In the genomic region with DNA sequence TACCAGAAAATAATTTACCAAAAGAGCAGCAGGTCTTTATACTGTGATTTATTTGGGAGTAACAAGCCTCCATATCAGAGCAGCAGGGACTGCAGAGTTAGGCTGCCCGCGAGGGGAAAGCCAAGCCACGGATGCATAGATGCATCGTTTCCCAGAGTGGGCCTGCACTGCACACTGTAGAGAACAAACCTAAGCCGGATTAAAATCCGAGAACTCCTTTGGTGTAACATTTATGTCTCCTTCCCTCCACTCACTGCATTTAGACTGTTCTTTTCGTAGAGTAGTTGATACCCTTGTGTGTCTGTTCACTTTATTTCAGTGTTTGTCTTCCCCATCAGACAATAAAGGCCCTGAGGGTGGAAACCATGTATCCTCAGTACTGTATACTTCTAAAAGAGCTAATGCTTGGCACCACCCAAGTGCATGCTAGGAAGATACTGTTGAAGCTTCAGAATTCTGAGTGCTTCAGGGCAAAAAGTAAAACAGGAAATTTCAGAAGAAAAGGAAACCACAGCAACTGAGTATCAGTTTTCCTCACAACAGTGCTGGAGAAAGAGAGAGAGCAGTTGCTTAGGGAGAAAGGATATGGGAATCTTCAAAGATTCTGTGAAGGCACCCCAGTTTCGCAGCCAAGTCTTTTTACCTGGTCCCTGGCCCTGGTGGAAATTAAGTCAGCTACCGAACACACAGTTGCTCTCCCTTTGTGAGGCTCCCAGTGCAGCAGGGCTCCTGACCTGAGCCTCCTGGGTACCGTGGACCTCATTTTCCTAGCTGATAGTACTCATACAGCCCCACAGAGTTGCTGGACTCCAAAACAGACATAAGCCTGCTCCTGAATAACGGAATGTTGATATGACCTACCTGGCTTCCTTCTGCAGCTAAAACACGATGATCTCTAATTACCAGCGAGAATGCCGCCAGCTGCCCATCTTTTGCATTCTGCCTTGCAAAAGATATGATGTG, we compare ENCODE assay signal across 14 mouse cellular contexts.
A peak's percentile ranks its signal among the peaks of the same experiment; 100 is the strongest.
DNase-seq lines count a peak whose midpoint lies in the region; ATAC-seq lines count a peak whose summit lies in the region.
"Had no signal": no experiment of that assay in that cellular context is flagged by ENCODE, and none has a peak within 500 bp of the region (broad histone marks: within the 10 kb centered on the region; RNA-seq: fewer than 3 reads in every experiment).

No protein-coding gene starts in this region.

- WGBS in hindbrain, embryonic 13.5 days, result 70% methylated on average over 14 of the region's 14 CpGs
- WGBS in hindbrain, embryonic 10.5 days, result 82% methylated on average over 14 of the region's 14 CpGs
- WGBS in embryonic facial prominence, embryonic 14.5 days, result 47% methylated on average over 14 of the region's 14 CpGs
- 68% methylated on average over 14 of the region's 14 CpGs for WGBS in limb, embryonic 11.5 days
- WGBS in midbrain, embryonic 16.5 days, result 50% methylated on average over 14 of the region's 14 CpGs
- whole genome bisulfite sequencing in forebrain, embryonic 11.5 days, result 69% methylated on average over 14 of the region's 14 CpGs

- H3K9me3 ChIP-seq in hindbrain, embryonic 13.5 days, result no peaks in the 10 kb centered on the region
- no peaks in the 10 kb centered on the region for H3K9me3 ChIP-seq in hindbrain, embryonic 10.5 days
- H3K9me3 ChIP-seq in embryonic facial prominence, embryonic 14.5 days (ENCODE audit: control insufficient read depth, low read length), result no peaks in the 10 kb centered on the region
- H3K9me3 ChIP-seq in limb, embryonic 11.5 days (ENCODE audit: control insufficient read depth, low read length), result no peaks in the 10 kb centered on the region
- H3K9me3 ChIP-seq in midbrain, embryonic 16.5 days (replicated peaks; ENCODE audit: control insufficient read depth, low read length, poor library complexity, severe bottlenecking), result no peaks in the 10 kb centered on the region
- H3K9me3 ChIP-seq in forebrain, embryonic 11.5 days (ENCODE audit: control insufficient read depth, low read length), result no peaks in the 10 kb centered on the region
- H3K9me3 ChIP-seq: liver, embryonic 15.5 days had no signal

- no peak for ATAC-seq in hindbrain, embryonic 13.5 days (ENCODE audit: low FRiP score)
- no peak for ATAC-seq in embryonic facial prominence, embryonic 14.5 days (ENCODE audit: low read depth)
- ATAC-seq in limb, embryonic 11.5 days (ENCODE audit: insufficient number of reproducible peaks, low FRiP score, low TSS enrichment, low read depth), result no peak
- ATAC-seq in midbrain, embryonic 16.5 days, result peak; percentile 57
- no peak for ATAC-seq in forebrain, embryonic 11.5 days (replicated peaks; ENCODE audit: low FRiP score)

- H3K9ac ChIP-seq in hindbrain, embryonic 13.5 days, result peak overlapping the region; percentile 51
- H3K9ac ChIP-seq in embryonic facial prominence, embryonic 14.5 days (ENCODE audit: low read depth, low read length), result peak overlapping the region; percentile 54
- no peak overlapping the region for H3K9ac ChIP-seq in limb, embryonic 11.5 days (ENCODE audit: low read length)
- H3K9ac ChIP-seq in midbrain, embryonic 16.5 days (ENCODE audit: low read depth, low read length), result 0 out of 2 replicates have a peak overlapping the region, but pooled peaks have one; percentile 18
- no peak overlapping the region for H3K9ac ChIP-seq in forebrain, embryonic 11.5 days (ENCODE audit: low read length)
- H3K9ac ChIP-seq: liver, embryonic 15.5 days had no signal

- H3K4me3 ChIP-seq in hindbrain, embryonic 13.5 days, result no peak overlapping the region
- H3K4me3 ChIP-seq in hindbrain, embryonic 10.5 days, result no peak overlapping the region
- no peak overlapping the region for H3K4me3 ChIP-seq in embryonic facial prominence, embryonic 14.5 days (ENCODE audit: low read depth, low read length)
- no peak overlapping the region for H3K4me3 ChIP-seq in limb, embryonic 11.5 days (ENCODE audit: low read depth, low read length)
- no peak overlapping the region for H3K4me3 ChIP-seq in midbrain, embryonic 16.5 days (ENCODE audit: low read depth, low read length)
- no peak overlapping the region for H3K4me3 ChIP-seq in forebrain, embryonic 11.5 days (ENCODE audit: low read depth, low read length)
- H3K4me3 ChIP-seq: liver, embryonic 15.5 days had no signal

- peak overlapping the region; percentile 84 for H3K27ac ChIP-seq in hindbrain, embryonic 13.5 days
- no peak overlapping the region for H3K27ac ChIP-seq in hindbrain, embryonic 10.5 days
- peak overlapping the region; percentile 82 for H3K27ac ChIP-seq in embryonic facial prominence, embryonic 14.5 days (replicated peaks; ENCODE audit: low read depth, low read length)
- H3K27ac ChIP-seq in limb, embryonic 11.5 days (replicated peaks; ENCODE audit: low read depth, low read length), result peak overlapping the region; percentile 66
- H3K27ac ChIP-seq in midbrain, embryonic 16.5 days (ENCODE audit: low read length), result peak overlapping the region; percentile 10
- H3K27ac ChIP-seq in forebrain, embryonic 11.5 days (ENCODE audit: low read depth, low read length), result no peak overlapping the region
- H3K27ac ChIP-seq: liver, embryonic 15.5 days; macrophage had no signal

- peak overlapping the region; percentile 0; the same call in 1 of the 2 replicates for H3K4me2 ChIP-seq in hindbrain, embryonic 13.5 days
- peak overlapping the region; percentile 41 for H3K4me2 ChIP-seq in embryonic facial prominence, embryonic 14.5 days (ENCODE audit: low read depth, low read length)
- no peak overlapping the region for H3K4me2 ChIP-seq in limb, embryonic 11.5 days (ENCODE audit: low read depth, severe bottlenecking)
- H3K4me2 ChIP-seq in midbrain, embryonic 16.5 days (ENCODE audit: low read length), result peak overlapping the region; percentile 4; the same call in 1 of the 2 replicates
- H3K4me2 ChIP-seq in forebrain, embryonic 11.5 days (ENCODE audit: low read depth, low read length, severe bottlenecking), result no peak overlapping the region
- H3K4me2 ChIP-seq: liver, embryonic 15.5 days had no signal

- DNase-seq in hindbrain, embryonic 10.5 days (ENCODE audit: low spot score), result no peak
- DNase-seq in embryonic facial prominence, embryonic 14.5 days (ENCODE audit: low spot score), result no peak
- DNase-seq in limb, embryonic 11.5 days (ENCODE audit: low spot score), result no peak
- DNase-seq in embryo, embryonic 9.5 days (ENCODE audit: extremely low spot score), result no peak
- DNase-seq in right cerebral cortex, adult 18-20 months, result no peak
- DNase-seq in forebrain, embryonic 11.5 days (ENCODE audit: low spot score), result no peak
- DNase-seq: adrenal gland, adult 2 months; B cell, adult 2 months; embryo, embryonic 11 days; spleen, adult 18-20 months had no signal

- H3K27me3 ChIP-seq in hindbrain, embryonic 13.5 days, result no peaks in the 10 kb centered on the region
- H3K27me3 ChIP-seq in hindbrain, embryonic 10.5 days (ENCODE audit: insufficient read depth, poor library complexity, severe bottlenecking), result no peaks in the 10 kb centered on the region
- no peaks in the 10 kb centered on the region for H3K27me3 ChIP-seq in embryonic facial prominence, embryonic 14.5 days (replicated peaks; ENCODE audit: control insufficient read depth, insufficient read depth, low read length)
- H3K27me3 ChIP-seq in limb, embryonic 11.5 days (ENCODE audit: control insufficient read depth, insufficient read depth, low read length), result no peaks in the 10 kb centered on the region
- H3K27me3 ChIP-seq in midbrain, embryonic 16.5 days (ENCODE audit: control insufficient read depth, insufficient read depth, low read depth, low read length), result no peaks in the 10 kb centered on the region
- peaks cover 3% of the 10 kb centered on the region; the same call in 1 of the 2 replicates for H3K27me3 ChIP-seq in forebrain, embryonic 11.5 days (ENCODE audit: control insufficient read depth, insufficient read depth, low read length)
- H3K27me3 ChIP-seq: liver, embryonic 15.5 days had no signal

- peaks cover 28% of the 10 kb centered on the region for H3K4me1 ChIP-seq in hindbrain, embryonic 13.5 days (replicated peaks)
- H3K4me1 ChIP-seq in hindbrain, embryonic 10.5 days (replicated peaks), result peaks cover 10% of the 10 kb centered on the region; the same call in 1 of the 2 replicates
- H3K4me1 ChIP-seq in embryonic facial prominence, embryonic 14.5 days (ENCODE audit: control insufficient read depth, insufficient read depth, low read length), result peaks cover 16% of the 10 kb centered on the region
- H3K4me1 ChIP-seq in limb, embryonic 11.5 days (ENCODE audit: control insufficient read depth, insufficient read depth, low read length), result peaks cover 21% of the 10 kb centered on the region
- peaks cover 12% of the 10 kb centered on the region for H3K4me1 ChIP-seq in midbrain, embryonic 16.5 days (ENCODE audit: control insufficient read depth, insufficient read depth, low read length)
- H3K4me1 ChIP-seq in forebrain, embryonic 11.5 days (replicated peaks; ENCODE audit: control insufficient read depth, insufficient read depth, low read length), result no peaks in the 10 kb centered on the region; the same call in 1 of the 2 replicates
- H3K4me1 ChIP-seq: liver, embryonic 15.5 days had no signal

- no peaks in the 10 kb centered on the region for H3K36me3 ChIP-seq in hindbrain, embryonic 13.5 days
- H3K36me3 ChIP-seq in hindbrain, embryonic 10.5 days, result no peaks in the 10 kb centered on the region
- no peaks in the 10 kb centered on the region for H3K36me3 ChIP-seq in embryonic facial prominence, embryonic 14.5 days (ENCODE audit: control insufficient read depth, insufficient read depth, low read length)
- H3K36me3 ChIP-seq in limb, embryonic 11.5 days (ENCODE audit: control insufficient read depth, insufficient read depth, low read length), result no peaks in the 10 kb centered on the region
- H3K36me3 ChIP-seq in midbrain, embryonic 16.5 days (ENCODE audit: control insufficient read depth, insufficient read depth, low read length), result no peaks in the 10 kb centered on the region
- no peaks in the 10 kb centered on the region for H3K36me3 ChIP-seq in forebrain, embryonic 11.5 days (ENCODE audit: control insufficient read depth, insufficient read depth, low read length)
- H3K36me3 ChIP-seq: liver, embryonic 15.5 days had no signal

Comparison
In these comparisons a context has a peak if more than half of its experiments do, and no peak if none do; other contexts are left out.
1. H3K27ac ChIP-seq: peak in hindbrain, embryonic 13.5 days (single experiment), embryonic facial prominence, embryonic 14.5 days (single experiment), limb, embryonic 11.5 days (single experiment) and midbrain, embryonic 16.5 days (single experiment); none in hindbrain, embryonic 10.5 days (single experiment) and forebrain, embryonic 11.5 days (single experiment).
2. H3K4me2 ChIP-seq: peak in hindbrain, embryonic 13.5 days (single experiment), embryonic facial prominence, embryonic 14.5 days (single experiment) and midbrain, embryonic 16.5 days (single experiment); none in limb, embryonic 11.5 days (single experiment) and forebrain, embryonic 11.5 days (single experiment).
3. H3K9ac ChIP-seq: peak in hindbrain, embryonic 13.5 days (single experiment), embryonic facial prominence, embryonic 14.5 days (single experiment) and midbrain, embryonic 16.5 days (single experiment); none in limb, embryonic 11.5 days (single experiment) and forebrain, embryonic 11.5 days (single experiment).